9 mouse cellular contexts compared by ENCODE assay signal in genomic region chr12:117447843-117448728, GRCm38 (mm10).
A peak's percentile ranks its signal among the peaks of the same experiment; 100 is the strongest.
DNase-seq lines count a peak whose midpoint lies in the region; ATAC-seq and TF ChIP-seq lines count a peak whose summit lies in the region.
"Had no signal": no experiment of that assay in that cellular context is flagged by ENCODE, and none has a peak within 500 bp of the region (broad histone marks: within the 10 kb centered on the region; RNA-seq: fewer than 3 reads in every experiment).

No protein-coding gene starts in this region.

- no peak for TF ChIP-seq CTCF in lung, postnatal 0 days (IDR thresholded peaks at IDR 0.05)
- TF ChIP-seq CTCF in heart, postnatal 0 days (IDR thresholded peaks at IDR 0.05; ENCODE audit: low read depth) = no peak

- H3K27me3 ChIP-seq in lung, postnatal 0 days (replicated peaks; ENCODE audit: insufficient read depth, low read length) = no peaks in the 10 kb centered on the region
- H3K27me3 ChIP-seq in heart, postnatal 0 days (ENCODE audit: control insufficient read depth, insufficient read depth, low read length) = no peaks in the 10 kb centered on the region
- H3K27me3 ChIP-seq: liver, embryonic 15.5 days had no signal

- H3K4me3 ChIP-seq in lung, postnatal 0 days (ENCODE audit: low read depth, low read length) = no peak overlapping the region
- H3K4me3 ChIP-seq in heart, postnatal 0 days (ENCODE audit: low read depth, low read length) = no peak overlapping the region
- H3K4me3 ChIP-seq: liver, embryonic 15.5 days had no signal

- H3K27ac ChIP-seq in lung, postnatal 0 days (ENCODE audit: low read length) = peak overlapping the region; percentile 6
- H3K27ac ChIP-seq in heart, postnatal 0 days (ENCODE audit: low read depth) = peak overlapping the region; percentile 76
- H3K27ac ChIP-seq: liver, embryonic 15.5 days had no signal

- no peak overlapping the region for H3K9ac ChIP-seq in lung, postnatal 0 days (replicated peaks; ENCODE audit: low read depth)
- no peak overlapping the region for H3K9ac ChIP-seq in heart, postnatal 0 days (replicated peaks; ENCODE audit: low read depth, low read length)
- H3K9ac ChIP-seq: liver, embryonic 15.5 days had no signal

- ATAC-seq in lung, postnatal 0 days = peak; percentile 31
- no peak for ATAC-seq in heart, postnatal 0 days (ENCODE audit: insufficient read depth, low read depth)

- H3K9me3 ChIP-seq in lung, postnatal 0 days (ENCODE audit: low read length) = no peaks in the 10 kb centered on the region
- H3K9me3 ChIP-seq in heart, postnatal 0 days (replicated peaks; ENCODE audit: control insufficient read depth, low read length) = no peaks in the 10 kb centered on the region
- H3K9me3 ChIP-seq: liver, embryonic 15.5 days had no signal

- 37% methylated on average over 19 of the region's 19 CpGs for WGBS in lung, postnatal 0 days
- WGBS in heart, postnatal 0 days = 48% methylated on average over 19 of the region's 19 CpGs

- intact Hi-C loops in heart, postnatal 25 days (cut with DNase I) = no loop called here

- H3K4me1 ChIP-seq in lung, postnatal 0 days (ENCODE audit: insufficient read depth, low read depth, low read length) = no peaks in the 10 kb centered on the region; the same call in 1 of the 2 replicates
- H3K4me1 ChIP-seq in heart, postnatal 0 days (ENCODE audit: control insufficient read depth, insufficient read depth) = 0 out of 2 replicates have a peak, but pooled peaks cover 7% of the 10 kb centered on the region
- H3K4me1 ChIP-seq: liver, embryonic 15.5 days had no signal

- no peaks in the 10 kb centered on the region for H3K36me3 ChIP-seq in lung, postnatal 0 days (ENCODE audit: insufficient read depth, low read length)
- H3K36me3 ChIP-seq in heart, postnatal 0 days (replicated peaks; ENCODE audit: control insufficient read depth, insufficient read depth, low read length) = no peaks in the 10 kb centered on the region
- H3K36me3 ChIP-seq: liver, embryonic 15.5 days had no signal

- no peak for TF ChIP-seq EP300 in lung, postnatal 0 days (IDR thresholded peaks at IDR 0.05)
- no peak for TF ChIP-seq EP300 in heart, postnatal 0 days (IDR thresholded peaks at IDR 0.05; ENCODE audit: low read depth)

- peak overlapping the region; percentile 47 for H3K4me2 ChIP-seq in lung, postnatal 0 days (replicated peaks; ENCODE audit: low read depth, low read length)
- peak overlapping the region; percentile 46; the same call in 1 of the 2 replicates for H3K4me2 ChIP-seq in heart, postnatal 0 days (ENCODE audit: low read depth, low read length)

- peak; percentile 92 for DNase-seq in heart, adult 11 months
- no peak for DNase-seq in heart, postnatal 25 days (ENCODE audit: low spot score)
- DNase-seq in lung, postnatal 0 days (ENCODE audit: low spot score) = no peak
- no peak for DNase-seq in lung, postnatal 10 days
- DNase-seq in R1 (ENCODE audit: low read depth, low spot score) = peak; percentile 50
- DNase-seq in heart, postnatal 0 days (ENCODE audit: low spot score) = no peak
- no peak for DNase-seq in right cerebral cortex, adult 18-20 months
- DNase-seq in liver = no peak

Comparison
In these comparisons a context has a peak if more than half of its experiments do, and no peak if none do; other contexts are left out.
1. DNase-seq: peak in heart, adult 11 months (single experiment) and R1 (single experiment); none in heart, postnatal 25 days (single experiment), lung, postnatal 0 days (single experiment), lung, postnatal 10 days (single experiment), heart, postnatal 0 days (single experiment), right cerebral cortex, adult 18-20 months (single experiment) and liver (single experiment).